ENCODE assay signal across 9 mouse cellular contexts in the genomic region with DNA sequence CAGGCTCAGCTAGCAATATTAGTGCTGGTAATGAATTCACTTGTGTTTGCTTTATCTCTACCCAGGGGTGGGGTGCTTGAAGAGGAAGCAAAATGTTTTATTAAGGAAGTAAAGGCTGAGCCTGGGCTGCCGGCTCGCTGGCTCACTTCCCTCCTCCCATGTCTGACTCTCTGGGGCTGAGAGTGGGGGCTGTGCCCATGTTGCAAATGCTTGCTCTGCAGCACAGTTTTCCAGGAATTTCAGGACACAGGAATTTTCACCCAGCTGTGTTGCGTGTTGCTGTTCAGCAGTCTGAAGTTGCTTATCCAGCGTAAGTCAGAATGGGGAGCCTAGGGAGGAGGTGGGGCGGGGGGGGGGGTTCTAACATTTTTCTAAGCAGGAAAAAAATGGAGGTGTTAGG.
A peak's percentile ranks its signal among the peaks of the same experiment; 100 is the strongest.
DNase-seq lines count a peak whose midpoint lies in the region; ATAC-seq and TF ChIP-seq lines count a peak whose summit lies in the region.
"Had no signal": no experiment of that assay in that cellular context is flagged by ENCODE, and none has a peak within 500 bp of the region (broad histone marks: within the 10 kb centered on the region; RNA-seq: fewer than 3 reads in every experiment).

No protein-coding gene starts in this region.

- WGBS in liver, embryonic 11.5 days, result 29% methylated on average over 5 of the region's 5 CpGs
- WGBS in liver, postnatal 0 days (ENCODE audit: insufficient replicate concordance), result 23% methylated on average over 5 of the region's 5 CpGs
- WGBS in forebrain, postnatal 0 days, result 60% methylated on average over 5 of the region's 5 CpGs
- 61% methylated on average over 5 of the region's 5 CpGs for WGBS in midbrain, embryonic 14.5 days

- TF ChIP-seq CTCF in gastrocnemius, adult 2 months (IDR thresholded peaks at IDR 0.05), result no peak
- TF ChIP-seq CTCF in liver, postnatal 0 days (IDR thresholded peaks at IDR 0.05; ENCODE audit: low read depth), result no peak
- TF ChIP-seq CTCF in forebrain, postnatal 0 days (IDR thresholded peaks at IDR 0.05; ENCODE audit: low read depth), result no peak

- no peak overlapping the region for H3K27ac ChIP-seq in gastrocnemius, adult 2 months
- no peak overlapping the region for H3K27ac ChIP-seq in liver, embryonic 11.5 days (ENCODE audit: low read depth, low read length)
- no peak overlapping the region for H3K27ac ChIP-seq in liver, postnatal 0 days (ENCODE audit: low read depth)
- H3K27ac ChIP-seq in forebrain, postnatal 0 days (ENCODE audit: low read depth, low read length), result peak overlapping the region; percentile 29; the same call in 1 of the 2 replicates
- peak overlapping the region; percentile 41; the same call in 1 of the 2 replicates for H3K27ac ChIP-seq in midbrain, embryonic 14.5 days (replicated peaks; ENCODE audit: low read depth, low read length)

- TF ChIP-seq EP300 in liver, postnatal 0 days (IDR thresholded peaks at IDR 0.05; ENCODE audit: low read depth), result no peak

- no peaks in the 10 kb centered on the region for H3K27me3 ChIP-seq in liver, embryonic 11.5 days (replicated peaks; ENCODE audit: control insufficient read depth, insufficient read depth, low read length)
- no peaks in the 10 kb centered on the region for H3K27me3 ChIP-seq in liver, postnatal 0 days (ENCODE audit: insufficient read depth, low read length)
- H3K27me3 ChIP-seq in forebrain, postnatal 0 days (ENCODE audit: insufficient read depth, low read length), result no peaks in the 10 kb centered on the region
- H3K27me3 ChIP-seq in midbrain, embryonic 14.5 days (ENCODE audit: control insufficient read depth, insufficient read depth, low read length), result no peaks in the 10 kb centered on the region

- H3K9ac ChIP-seq in liver, embryonic 11.5 days (ENCODE audit: low read depth, low read length), result no peak overlapping the region
- no peak overlapping the region for H3K9ac ChIP-seq in liver, postnatal 0 days (replicated peaks)
- no peak overlapping the region for H3K9ac ChIP-seq in forebrain, postnatal 0 days
- H3K9ac ChIP-seq in midbrain, embryonic 14.5 days (replicated peaks; ENCODE audit: low read length), result no peak overlapping the region

- H3K36me3 ChIP-seq in liver, embryonic 11.5 days (ENCODE audit: control insufficient read depth, insufficient read depth, low read length), result no peaks in the 10 kb centered on the region
- H3K36me3 ChIP-seq in liver, postnatal 0 days (replicated peaks; ENCODE audit: insufficient read depth, low read length), result no peaks in the 10 kb centered on the region
- no peaks in the 10 kb centered on the region for H3K36me3 ChIP-seq in forebrain, postnatal 0 days (ENCODE audit: insufficient read depth)
- no peaks in the 10 kb centered on the region for H3K36me3 ChIP-seq in midbrain, embryonic 14.5 days (ENCODE audit: control insufficient read depth, insufficient read depth, low read length)

- no peaks in the 10 kb centered on the region for H3K9me3 ChIP-seq in liver, embryonic 11.5 days (ENCODE audit: control insufficient read depth, low read length)
- no peaks in the 10 kb centered on the region for H3K9me3 ChIP-seq in liver, postnatal 0 days (ENCODE audit: low read length)
- no peaks in the 10 kb centered on the region for H3K9me3 ChIP-seq in forebrain, postnatal 0 days (ENCODE audit: low read length)
- no peaks in the 10 kb centered on the region for H3K9me3 ChIP-seq in midbrain, embryonic 14.5 days (ENCODE audit: control insufficient read depth, low read length)

- intact Hi-C loops in gastrocnemius, postnatal 14 days (cut with DNase I; ENCODE audit: low total_unique reads), result no loop called here
- intact Hi-C loops in gastrocnemius, adult 2 months (cut with DNase I), result no loop called here

- no peak for ATAC-seq in liver, embryonic 11.5 days (replicated peaks; ENCODE audit: low FRiP score)
- ATAC-seq in liver, postnatal 0 days, result no peak
- ATAC-seq in forebrain, postnatal 0 days, result peak; percentile 51
- no peak for ATAC-seq in midbrain, embryonic 14.5 days (ENCODE audit: low FRiP score, low TSS enrichment)
- ATAC-seq: CD4-positive, CD25-positive, alpha-beta regulatory T cell, adult 4 months had no signal

- H3K4me3 ChIP-seq in gastrocnemius, adult 2 months, result no peak overlapping the region
- no peak overlapping the region for H3K4me3 ChIP-seq in liver, embryonic 11.5 days (ENCODE audit: low read depth, low read length)
- H3K4me3 ChIP-seq in liver, postnatal 0 days (ENCODE audit: low read depth, low read length), result no peak overlapping the region
- no peak overlapping the region for H3K4me3 ChIP-seq in forebrain, postnatal 0 days (ENCODE audit: low read depth, low read length)
- H3K4me3 ChIP-seq in midbrain, embryonic 14.5 days (replicated peaks; ENCODE audit: low read depth, low read length), result no peak overlapping the region

- H3K4me1 ChIP-seq in liver, embryonic 11.5 days (replicated peaks; ENCODE audit: control insufficient read depth, insufficient read depth, low read length), result no peaks in the 10 kb centered on the region
- no peaks in the 10 kb centered on the region for H3K4me1 ChIP-seq in liver, postnatal 0 days (ENCODE audit: insufficient read depth)
- H3K4me1 ChIP-seq in forebrain, postnatal 0 days (ENCODE audit: insufficient read depth), result no peaks in the 10 kb centered on the region
- peaks cover 9% of the 10 kb centered on the region; the same call in 1 of the 2 replicates for H3K4me1 ChIP-seq in midbrain, embryonic 14.5 days (ENCODE audit: control insufficient read depth, insufficient read depth, low read length)

- no peak overlapping the region for H3K4me2 ChIP-seq in liver, embryonic 11.5 days
- H3K4me2 ChIP-seq in liver, postnatal 0 days (ENCODE audit: low read depth, low read length), result no peak overlapping the region
- H3K4me2 ChIP-seq in forebrain, postnatal 0 days (ENCODE audit: low read depth), result no peak overlapping the region
- H3K4me2 ChIP-seq in midbrain, embryonic 14.5 days (ENCODE audit: low read length), result no peak overlapping the region

- peak; percentile 19 for DNase-seq in gastrocnemius, postnatal 14 days
- DNase-seq in gastrocnemius, adult 2 months, result no peak
- peak; percentile 34 for DNase-seq in liver, embryonic 11.5 days (ENCODE audit: low spot score)
- DNase-seq in liver, postnatal 0 days, result no peak
- no peak for DNase-seq in forebrain, postnatal 0 days
- DNase-seq in midbrain, embryonic 14.5 days, result peak; percentile 45
- no peak for DNase-seq in retina, postnatal 1 day
- DNase-seq in cerebellum, postnatal 14 days, result no peak

Comparison
In these comparisons a context has a peak if more than half of its experiments do, and no peak if none do; other contexts are left out.
1. DNase-seq: peak in gastrocnemius, postnatal 14 days (single experiment), liver, embryonic 11.5 days (single experiment) and midbrain, embryonic 14.5 days (single experiment); none in gastrocnemius, adult 2 months (single experiment), liver, postnatal 0 days (single experiment), forebrain, postnatal 0 days (single experiment), retina, postnatal 1 day (single experiment) and cerebellum, postnatal 14 days (0 of 2).
2. H3K27ac ChIP-seq: peak in forebrain, postnatal 0 days (single experiment) and midbrain, embryonic 14.5 days (single experiment); none in gastrocnemius, adult 2 months (single experiment), liver, embryonic 11.5 days (single experiment) and liver, postnatal 0 days (single experiment).